Mouse (Mus musculus): ENCODE measurements around the gene Tnk2.

- TF ChIP-seq CTCF (IDR thresholded peaks at IDR 0.05; ENCODE audit: control insufficient read depth, insufficient read depth, low read length) (no peak), POLR2A (IDR thresholded peaks at IDR 0.05; ENCODE audit: borderline replicate concordance, control insufficient read depth, low read depth, low read length) (no peak)
Measured at GRCm38 (mm10) chr16:32660095-32660494, 16.4 kb downstream of the Tnk2 start.

Data from bone marrow, adult 2 months (tissue).